Mouse (Mus musculus) hindlimb bud, embryonic 11.5 days (tissue): ENCODE data around the gene 4933402N22Rik.
"Not testable (repeated sequence)": the region's sequence is repeated elsewhere in the genome, so short reads cannot be mapped to it uniquely, and the experiment has no call there.

Experiments
- DNase-seq: peaks from one replicate; pipeline ENCODE4 v3.0.0-alpha.2; 2012; ENCODE audit warnings: low read depth, low spot score; ENCODE audit errors: extremely low spot score

The 4933402N22Rik gene

DNA sequence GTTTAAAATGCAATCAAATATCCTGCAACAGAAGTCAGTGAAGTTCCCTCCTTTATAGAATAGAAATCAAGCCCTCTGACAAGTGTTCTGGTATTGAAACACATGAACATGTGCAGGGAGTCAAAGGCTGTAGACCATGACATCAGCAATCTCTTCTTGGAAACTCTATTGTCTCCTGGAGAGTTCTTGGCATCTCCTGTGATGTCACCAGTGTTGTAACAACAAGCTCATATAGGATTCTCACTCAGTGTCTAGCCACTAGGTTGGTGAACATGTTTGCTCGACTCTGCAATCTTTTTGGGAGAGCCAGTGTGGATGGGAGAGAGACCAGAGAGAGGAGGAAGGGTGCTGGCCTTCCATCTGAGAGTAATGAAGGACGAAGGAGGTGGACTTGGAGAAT, at the start of gene 4933402N22Rik:
Gene 4933402N22Rik, plus strand, starts transcription at position 301 of the 400 bp plus-strand sequence.
- not testable (repeated sequence) for DNase-seq

DNA sequence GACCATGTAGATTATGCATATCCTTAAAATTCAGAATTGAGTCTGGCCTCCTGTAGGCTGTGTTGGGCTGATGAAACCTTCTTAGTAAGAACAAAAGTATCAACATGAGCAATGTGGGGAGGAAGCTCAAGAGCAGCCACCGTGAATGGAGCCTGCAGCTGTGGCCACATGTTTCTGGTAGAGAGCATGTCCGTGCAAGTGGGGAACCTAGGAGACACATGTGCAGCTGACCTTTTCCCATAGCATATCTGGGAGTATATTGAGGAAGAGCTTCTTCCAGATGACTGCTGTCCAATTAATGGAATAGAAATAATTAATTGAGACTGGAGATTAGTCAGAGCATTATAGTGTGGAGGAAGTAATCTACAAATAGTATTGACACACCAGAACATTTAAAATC, 5.9 kb downstream of the 4933402N22Rik start:
- not testable (repeated sequence) for DNase-seq
